Mouse (Mus musculus) E14TG2a.4 (cell line): ENCODE results near the gene 4930467E23Rik.
"Not testable (repeated sequence)": the region's sequence is repeated elsewhere in the genome, so short reads cannot be mapped to it uniquely, and the experiment has no call there.

Experiments used
- H3K27me3 ChIP-seq: 2 replicates; pipeline ENCODE4 v1.6.1; 2014; ENCODE audit warnings: low read length, control low read depth; ENCODE audit not compliant: insufficient read depth
- H3K36me3 ChIP-seq: 2 replicates; pipeline ENCODE4 v1.6.1; 2014; ENCODE audit warnings: low read length, control low read depth; ENCODE audit not compliant: insufficient read depth
- H3K4me1 ChIP-seq: replicated peaks from 2 replicates; pipeline ENCODE4 v1.6.1; 2014; ENCODE audit warnings: low read depth, low read length, control low read depth
- H3K4me3 ChIP-seq: replicated peaks from 2 replicates; pipeline ENCODE4 v1.5.1; 2014; ENCODE audit warnings: mild to moderate bottlenecking, low read length
- H3K9me3 ChIP-seq: 2 replicates; pipeline ENCODE4 v1.6.1; 2014; ENCODE audit warnings: low read length, control low read depth

4930467E23Rik gene

DNA sequence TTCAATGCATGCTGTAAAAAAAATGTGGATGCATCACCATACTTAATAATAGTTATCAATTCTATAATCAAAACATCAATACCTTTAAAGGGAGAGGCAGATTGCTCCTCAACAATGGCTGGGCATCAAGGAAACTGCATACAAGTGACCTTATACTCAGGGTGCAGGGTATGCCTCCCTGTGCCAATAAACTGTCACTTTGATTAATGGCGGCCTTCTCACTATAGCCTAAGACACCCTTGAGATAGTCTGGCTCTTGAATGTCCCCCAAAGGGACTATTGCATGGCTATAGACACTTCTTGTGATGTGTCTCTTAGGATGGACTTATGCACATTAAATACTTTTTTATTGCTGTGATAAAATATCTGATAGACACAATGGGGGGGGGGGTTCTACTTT lies 48.8 kb downstream of the 4930467E23Rik start:
- H3K27me3 ChIP-seq, H3K4me1 ChIP-seq, H3K36me3 ChIP-seq, H3K4me3 ChIP-seq: not testable (repeated sequence)
- H3K9me3 ChIP-seq: peaks cover 11% of the 10 kb centered on the region

- not testable (repeated sequence) for H3K27me3 ChIP-seq, H3K36me3 ChIP-seq, H3K4me3 ChIP-seq, H3K4me1 ChIP-seq
- H3K9me3 ChIP-seq: peaks cover 18% of the 10 kb centered on the region
Observed at GRCm38 (mm10) chr8:19778891-19779290, 49.5 kb downstream of the 4930467E23Rik start.

GRCm38 (mm10) chr8:19780212-19780611 lies 50.8 kb downstream of the 4930467E23Rik start:
- not testable (repeated sequence) for H3K27me3 ChIP-seq, H3K4me1 ChIP-seq, H3K4me3 ChIP-seq, H3K36me3 ChIP-seq
- peaks cover 19% of the 10 kb centered on the region for H3K9me3 ChIP-seq

DNA sequence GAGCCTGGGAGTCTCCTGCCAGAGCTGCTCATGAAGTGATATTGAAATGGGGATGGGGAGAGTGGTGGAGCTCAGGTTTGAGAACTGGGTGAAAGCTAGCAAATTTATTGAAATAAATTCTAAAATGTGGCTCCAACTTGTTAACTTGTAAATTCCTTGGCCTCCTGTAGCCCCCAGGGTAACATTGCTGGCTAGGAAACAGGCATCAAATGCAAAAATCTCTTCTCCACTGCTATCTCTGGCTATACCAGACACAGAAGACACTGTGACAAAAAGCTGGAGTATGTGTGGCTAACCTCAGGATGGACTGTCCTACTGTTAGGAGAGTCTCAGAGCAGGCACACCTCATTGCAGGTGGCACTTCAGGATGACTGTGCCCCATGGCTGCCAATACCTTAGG lies 51.3 kb downstream of the 4930467E23Rik start:
- not testable (repeated sequence) for H3K4me1 ChIP-seq, H3K4me3 ChIP-seq, H3K36me3 ChIP-seq, H3K27me3 ChIP-seq
- H3K9me3 ChIP-seq: peaks cover 19% of the 10 kb centered on the region

DNA sequence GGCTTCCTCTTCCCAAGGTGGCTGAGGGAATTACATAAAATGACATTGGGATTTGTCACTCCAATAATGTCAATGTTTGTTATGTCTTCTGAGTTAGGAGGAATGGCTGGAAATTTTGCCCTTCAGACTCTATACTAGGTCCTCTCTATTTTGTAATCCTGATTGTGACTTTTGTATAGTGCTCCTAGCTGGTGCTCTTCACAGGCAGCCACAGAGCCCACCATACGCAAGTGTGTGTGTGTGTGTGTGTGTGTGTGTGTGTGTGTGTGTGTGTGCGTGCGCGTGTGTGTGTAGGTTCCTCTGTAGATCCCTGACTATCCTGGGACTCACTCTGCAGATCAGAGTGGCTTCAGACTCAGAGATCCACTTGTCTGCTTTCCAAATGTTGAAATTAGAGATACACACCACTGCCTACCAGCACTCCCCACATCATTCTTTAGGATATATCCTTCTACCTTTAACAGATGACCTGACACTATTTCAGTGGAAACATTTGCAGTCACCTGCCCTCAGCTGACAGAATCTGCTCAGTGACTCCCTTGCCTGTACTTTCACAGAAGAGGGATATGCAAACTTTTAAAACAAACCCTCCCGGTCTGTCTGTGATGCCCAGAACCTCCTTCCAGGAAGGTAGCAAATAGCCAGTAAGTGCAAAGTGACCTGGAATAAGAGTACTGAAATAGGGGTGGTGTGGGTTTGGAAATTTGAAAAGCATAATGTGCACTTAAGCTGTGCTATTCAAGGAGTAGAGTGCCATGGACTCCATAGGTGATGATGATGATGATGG lies 52.1 kb downstream of the 4930467E23Rik start:
- H3K4me3 ChIP-seq, H3K36me3 ChIP-seq, H3K27me3 ChIP-seq, H3K4me1 ChIP-seq: not testable (repeated sequence)
- H3K9me3 ChIP-seq: peaks cover 19% of the 10 kb centered on the region

- H3K4me3 ChIP-seq, H3K4me1 ChIP-seq, H3K36me3 ChIP-seq, H3K27me3 ChIP-seq: not testable (repeated sequence)
- H3K9me3 ChIP-seq: peaks cover 19% of the 10 kb centered on the region
Observed at GRCm38 (mm10) chr8:19782736-19783135, 53.4 kb downstream of the 4930467E23Rik start.

DNA sequence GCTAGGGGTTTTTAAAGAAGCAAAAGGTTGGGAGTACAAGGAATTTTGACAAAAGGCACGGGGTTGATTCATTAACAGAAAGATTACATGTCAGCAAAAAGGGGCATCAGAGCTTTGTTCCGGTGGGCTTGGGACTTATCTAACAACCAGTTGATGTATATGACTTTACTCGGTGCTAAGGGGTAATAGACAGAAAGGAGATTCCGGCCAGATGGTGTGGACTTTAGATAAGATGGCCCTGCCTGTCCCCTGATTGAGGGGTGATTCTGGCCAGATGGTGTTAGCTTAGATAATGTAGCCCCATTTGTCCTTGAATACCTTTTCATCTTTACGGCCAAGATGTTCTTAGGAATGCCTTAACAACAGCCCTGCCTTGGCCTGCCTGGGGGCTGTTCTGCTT lies 54.5 kb downstream of the 4930467E23Rik start:
- not testable (repeated sequence) for H3K4me1 ChIP-seq, H3K36me3 ChIP-seq, H3K4me3 ChIP-seq, H3K27me3 ChIP-seq
- peaks cover 19% of the 10 kb centered on the region for H3K9me3 ChIP-seq

DNA sequence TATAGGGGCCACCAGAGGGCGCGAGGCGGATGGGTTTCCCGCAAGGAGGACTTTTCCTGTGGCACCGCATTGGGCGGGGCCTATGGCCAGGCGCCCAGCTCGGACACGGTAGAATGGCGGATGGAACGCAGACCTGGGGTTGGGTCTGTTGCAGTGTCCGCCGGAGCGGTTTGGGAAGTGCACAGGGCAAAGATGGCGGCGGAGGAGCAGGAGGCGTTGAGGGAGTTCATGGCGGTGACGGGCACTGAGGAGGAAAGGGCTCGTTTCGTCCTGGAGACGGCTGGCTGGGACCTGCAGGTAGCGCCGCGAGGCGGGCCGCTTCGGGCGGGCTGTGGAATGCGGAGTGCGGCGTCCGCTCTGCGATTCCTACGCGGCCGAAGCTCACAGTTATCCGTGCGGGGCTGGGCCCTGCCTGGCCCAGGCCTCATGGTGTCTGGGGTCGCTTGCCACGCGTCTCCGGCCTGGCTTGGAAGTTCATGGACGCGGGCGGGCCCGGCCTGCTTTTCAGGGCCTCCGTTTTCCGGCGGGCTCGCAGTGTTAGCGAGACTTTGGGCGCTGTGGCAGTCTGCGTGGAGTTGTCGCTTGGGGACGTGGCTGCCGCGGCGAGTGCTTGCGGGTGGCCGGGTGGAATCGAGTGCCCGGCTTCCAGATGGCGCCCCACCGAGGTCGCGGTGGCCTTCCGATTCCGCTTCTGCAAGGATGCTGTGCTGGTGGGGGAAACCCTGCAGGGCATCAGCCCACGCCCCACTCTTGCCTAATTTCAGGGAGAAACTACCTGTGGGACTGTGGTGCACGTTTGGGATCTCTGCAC lies 55.4 kb downstream of the 4930467E23Rik start:
- H3K4me3 ChIP-seq: peak overlapping the region; percentile 84
- not testable (repeated sequence) for H3K4me1 ChIP-seq, H3K27me3 ChIP-seq, H3K36me3 ChIP-seq
- H3K9me3 ChIP-seq: peaks cover 16% of the 10 kb centered on the region

DNA sequence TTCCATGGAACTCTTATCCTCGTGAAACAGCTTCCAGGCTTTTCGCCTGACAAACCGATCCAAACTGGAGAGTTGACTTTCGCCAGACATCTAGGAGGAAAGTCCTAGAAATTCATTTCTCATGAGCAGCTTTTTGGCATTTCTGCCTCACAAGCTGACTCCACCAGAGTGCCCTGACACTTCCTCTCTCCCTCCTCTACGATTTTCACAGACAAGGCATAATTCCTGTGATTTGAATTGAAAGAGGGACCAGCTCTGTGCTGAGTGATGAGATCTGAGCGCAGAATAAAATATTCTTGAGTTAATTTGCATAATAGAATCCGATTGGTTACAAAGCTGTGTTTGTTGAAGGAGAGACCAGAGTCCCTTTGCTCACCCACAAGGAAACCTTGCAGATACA lies 63.3 kb downstream of the 4930467E23Rik start:
- not testable (repeated sequence) for H3K4me1 ChIP-seq, H3K4me3 ChIP-seq, H3K9me3 ChIP-seq, H3K36me3 ChIP-seq, H3K27me3 ChIP-seq
